Mouse (Mus musculus): Measurements from ENCODE around the gene Rbm25.

DNA sequence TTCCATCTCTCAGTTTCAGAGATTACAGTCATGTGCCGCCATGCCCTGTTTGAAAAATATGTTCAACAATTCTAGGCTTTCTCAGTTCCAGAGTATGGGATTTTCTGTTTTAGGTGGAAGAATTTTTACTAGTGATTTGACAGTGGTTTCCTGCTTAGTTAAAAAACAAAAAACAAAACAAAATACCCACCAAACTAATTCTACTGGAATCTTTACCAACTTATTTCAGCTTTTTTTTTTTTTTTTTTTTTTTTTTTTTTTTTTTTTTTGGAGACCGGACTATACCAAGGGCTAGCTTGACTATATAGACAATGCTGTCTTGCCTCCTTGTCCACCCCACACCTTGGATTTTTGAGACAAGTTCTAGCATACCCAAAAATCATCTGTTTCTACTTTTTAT, 10.2 kb downstream of the Rbm25 start:
- TF ChIP-seq CTCF (IDR thresholded peaks at IDR 0.05; ENCODE audit: control insufficient read depth, insufficient read depth, insufficient replicate concordance, low read depth, low read length) (no peak), POLR2A (IDR thresholded peaks at IDR 0.05; ENCODE audit: control insufficient read depth, low read depth, low read length) (no peak)

Data from testis, adult 2 months (tissue).